Mouse (Mus musculus): ENCODE measurements around the gene Tuba4a. TPM values are rescaled to one million over a fixed set of nuclear protein-coding genes. Genes with fewer than 3 reads are reported as not detected.

Gene Tuba4a
- polyA plus RNA-seq, 1 experiment from 2014 or later = 282 TPM

- H3K9ac ChIP-seq (ENCODE audit: low read depth, low read length) = peak within 1 kb of the TSS; percentile 81
- 1% methylated on average over 59 of the region's 59 CpGs for WGBS
- no peaks in the 10 kb centered on the region for H3K9me3 ChIP-seq (ENCODE audit: control insufficient read depth, low read length)
- DNase-seq (ENCODE audit: low spot score) = peak; percentile 99
- H3K27me3 ChIP-seq (replicated peaks; ENCODE audit: control insufficient read depth, insufficient read depth, low read length) = no peaks in the 10 kb centered on the region
- peak within 1 kb of the TSS; percentile 90 for H3K27ac ChIP-seq (ENCODE audit: low read depth, low read length)
- peaks cover 20% of the 10 kb centered on the region for H3K36me3 ChIP-seq (ENCODE audit: control insufficient read depth, insufficient read depth, low read length)
- peaks cover 8% of the 10 kb centered on the region for H3K4me1 ChIP-seq (replicated peaks; ENCODE audit: control insufficient read depth, insufficient read depth, low read length)
- H3K4me3 ChIP-seq (ENCODE audit: low read depth, low read length) = peak within 1 kb of the TSS; percentile 79
- ATAC-seq (replicated peaks; ENCODE audit: low FRiP score) = peak; percentile 97
- H3K4me2 ChIP-seq = peak within 1 kb of the TSS; percentile 78
Measured at GRCm38 (mm10) chr1:75168472-75169464, 50.9 kb downstream of the Tuba4a start, which contains the start of gene Zfand2b. TSS of gene Zfand2b (plus strand) at chr1:75168646.

DNA sequence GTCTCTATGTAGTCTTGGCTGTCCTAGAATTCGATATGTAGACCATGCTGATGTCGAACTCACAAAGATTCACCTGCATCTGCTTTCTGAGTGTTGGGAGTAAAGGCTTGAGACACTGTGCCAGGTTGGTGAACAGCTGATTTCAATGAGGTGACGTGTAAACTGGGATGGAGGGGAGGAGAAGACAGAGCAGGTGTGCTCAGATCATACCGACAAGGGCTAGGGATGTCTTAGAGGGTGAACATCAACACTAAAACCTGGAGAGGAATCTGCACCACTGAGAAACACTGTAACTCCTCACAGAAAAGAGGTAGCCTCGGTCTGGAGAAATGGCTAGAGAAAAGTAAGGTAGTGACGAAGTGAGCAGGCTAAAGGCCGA, 51.6 kb downstream of the Tuba4a start:
- Histone ChIP-seq H3K4me1 (replicated peaks; ENCODE audit: control insufficient read depth, insufficient read depth, low read length) (peaks cover 8% of the 10 kb centered on the region), H3K4me2 (peak overlapping the region; percentile 78), H3K36me3 (ENCODE audit: control insufficient read depth, insufficient read depth, low read length) (peaks cover 20% of the 10 kb centered on the region), H3K27ac (ENCODE audit: low read depth, low read length) (peak overlapping the region; percentile 90), H3K27me3 (replicated peaks; ENCODE audit: control insufficient read depth, insufficient read depth, low read length) (no peaks in the 10 kb centered on the region), H3K9me3 (ENCODE audit: control insufficient read depth, low read length) (peaks cover 2% of the 10 kb centered on the region; the same call in 1 of the 2 replicates), H3K4me3 (ENCODE audit: low read depth, low read length) (peak overlapping the region; percentile 79), H3K9ac (ENCODE audit: low read depth, low read length) (peak overlapping the region; percentile 81)
- ATAC-seq (replicated peaks; ENCODE audit: low FRiP score) = peak; percentile 16
- DNase-seq (ENCODE audit: low spot score) = no peak
- 11% methylated on average over 7 of the region's 7 CpGs for WGBS

Small RNA genes within 50 kb of the gene (microRNA-seq; reads per million reads assigned to microRNA genes)
- gene Gm27943 (ENCODE audit: borderline number of aligned reads) = not detected

Other genes starting within 250 kb of the Tuba4a start
- 6.8 and 8.6 TPM in 2 replicates for gene Nhej1, start 94.7 kb downstream of the Tuba4a start, polyA plus RNA-seq (2014; fragmentation: Nextera tagmentation; extraction: Ambion mirVana)
- gene Slc23a3, start 86.0 kb downstream of the Tuba4a start, polyA plus RNA-seq (2014; fragmentation: Nextera tagmentation; extraction: Ambion mirVana) = 0.23 and 0.42 TPM in 2 replicates
- gene Cnppd1, start 77.2 kb downstream of the Tuba4a start, polyA plus RNA-seq (2014; fragmentation: Nextera tagmentation; extraction: Ambion mirVana) = 63.4 and 68.3 TPM in 2 replicates
- 72.5 and 72.9 TPM in 2 replicates for gene Retreg2, start 77.1 kb downstream of the Tuba4a start, polyA plus RNA-seq (2014; fragmentation: Nextera tagmentation; extraction: Ambion mirVana)
- gene Zfand2b, start 51.2 kb downstream of the Tuba4a start, polyA plus RNA-seq (2014; fragmentation: Nextera tagmentation; extraction: Ambion mirVana) = 45.4 and 50.9 TPM in 2 replicates
- 70.5 and 74.1 TPM in 2 replicates for gene Abcb6, start 39.5 kb downstream of the Tuba4a start, polyA plus RNA-seq (2014; fragmentation: Nextera tagmentation; extraction: Ambion mirVana)
- gene Ankzf1, start 27.7 kb downstream of the Tuba4a start, polyA plus RNA-seq (2014; fragmentation: Nextera tagmentation; extraction: Ambion mirVana) = 20.5 and 21.5 TPM in 2 replicates
- 20.0 and 24.1 TPM in 2 replicates for gene Atg9a, start 27.7 kb downstream of the Tuba4a start, polyA plus RNA-seq (2014; fragmentation: Nextera tagmentation; extraction: Ambion mirVana)
- gene Glb1l, start 9.1 kb downstream of the Tuba4a start, polyA plus RNA-seq (2014; fragmentation: Nextera tagmentation; extraction: Ambion mirVana) = 8.0 and 9.1 TPM in 2 replicates
- 122 and 131 TPM in 2 replicates for gene Stk16, start 9.0 kb downstream of the Tuba4a start, polyA plus RNA-seq (2014; fragmentation: Nextera tagmentation; extraction: Ambion mirVana)
- gene A630095N17Rik, start 12.2 kb upstream of the Tuba4a start, polyA plus RNA-seq (2014; fragmentation: Nextera tagmentation; extraction: Ambion mirVana) = not detected in 2 replicates
- 13.6 and 17.5 TPM in 2 replicates for gene Dnajb2, start 16.5 kb upstream of the Tuba4a start, polyA plus RNA-seq (2014; fragmentation: Nextera tagmentation; extraction: Ambion mirVana)
- 0.55 and 1.0 TPM in 2 replicates for gene Ptprn, start 44.6 kb upstream of the Tuba4a start, polyA plus RNA-seq (2014; fragmentation: Nextera tagmentation; extraction: Ambion mirVana)
- 0.40 TPM in 1 of 2 replicates, not detected in the other for gene Resp18, start 58.5 kb upstream of the Tuba4a start, polyA plus RNA-seq (2014; fragmentation: Nextera tagmentation; extraction: Ambion mirVana)
- gene Dnpep, start 98.1 kb upstream of the Tuba4a start, polyA plus RNA-seq (2014; fragmentation: Nextera tagmentation; extraction: Ambion mirVana) = 83.7 and 98.7 TPM in 2 replicates
- gene Des, start 140.5 kb upstream of the Tuba4a start, polyA plus RNA-seq (2014; fragmentation: Nextera tagmentation; extraction: Ambion mirVana) = 13.3 and 14.5 TPM in 2 replicates
- 24.8 and 32.3 TPM in 2 replicates for gene Speg, start 155.4 kb upstream of the Tuba4a start, polyA plus RNA-seq (2014; fragmentation: Nextera tagmentation; extraction: Ambion mirVana)
- 64.0 and 69.1 TPM in 2 replicates for gene Gmppa, start 216.1 kb upstream of the Tuba4a start, polyA plus RNA-seq (2014; fragmentation: Nextera tagmentation; extraction: Ambion mirVana)
- 0.56 and 0.65 TPM in 2 replicates for gene Asic4, start 230.6 kb upstream of the Tuba4a start, polyA plus RNA-seq (2014; fragmentation: Nextera tagmentation; extraction: Ambion mirVana)

Measured in liver, embryonic 11.5 days (tissue).